Mouse (Mus musculus): Measurements from ENCODE around the gene Ube2o. TPM values are rescaled to one million over a fixed set of nuclear protein-coding genes. Genes with fewer than 3 reads are reported as not detected.
A peak's percentile ranks its signal among the peaks of the same experiment; 100 is the strongest.

Ube2o gene
- polyA plus RNA-seq, 1 experiment from 2014 or later: 8.9 TPM

DNA sequence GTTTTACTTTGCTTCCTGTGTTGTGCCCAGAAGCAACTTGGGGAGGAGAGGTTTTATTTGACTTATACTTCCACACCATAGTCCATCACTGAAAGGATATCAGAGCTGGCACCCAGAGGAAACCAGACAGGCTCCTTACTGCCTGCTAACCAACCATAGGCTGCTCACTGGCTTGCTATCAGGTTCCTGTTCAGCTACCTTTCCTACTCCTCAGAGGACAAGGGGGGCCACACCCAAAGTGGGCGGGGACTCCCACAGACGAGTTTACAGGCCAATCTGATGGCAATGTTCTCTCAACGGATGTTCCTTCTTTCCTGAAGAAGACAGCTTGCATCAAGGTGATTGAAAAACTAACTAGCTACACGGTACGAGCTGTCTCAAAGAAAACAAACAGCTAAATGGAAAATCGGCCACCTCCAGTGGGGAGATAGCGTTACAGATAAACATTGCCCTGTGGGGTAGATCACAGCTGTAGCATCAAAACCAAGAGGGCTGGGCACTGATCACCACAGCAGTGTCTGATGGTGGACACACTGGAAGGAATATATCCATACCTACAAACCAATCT lies 69.9 kb downstream of the Ube2o start:
- 66% methylated on average over 7 of the region's 7 CpGs for WGBS
- Histone ChIP-seq H3K4me1 (replicated peaks) (peaks cover 8% of the 10 kb centered on the region; the same call in 1 of the 2 replicates), H3K4me3 (no peak overlapping the region), H3K27ac (no peak overlapping the region), H3K27me3 (ENCODE audit: insufficient read depth, poor library complexity, severe bottlenecking) (peaks cover 20% of the 10 kb centered on the region), H3K9me3 (no peaks in the 10 kb centered on the region), H3K36me3 (no peaks in the 10 kb centered on the region)
- DNase-seq (ENCODE audit: low spot score): no peak

DNA sequence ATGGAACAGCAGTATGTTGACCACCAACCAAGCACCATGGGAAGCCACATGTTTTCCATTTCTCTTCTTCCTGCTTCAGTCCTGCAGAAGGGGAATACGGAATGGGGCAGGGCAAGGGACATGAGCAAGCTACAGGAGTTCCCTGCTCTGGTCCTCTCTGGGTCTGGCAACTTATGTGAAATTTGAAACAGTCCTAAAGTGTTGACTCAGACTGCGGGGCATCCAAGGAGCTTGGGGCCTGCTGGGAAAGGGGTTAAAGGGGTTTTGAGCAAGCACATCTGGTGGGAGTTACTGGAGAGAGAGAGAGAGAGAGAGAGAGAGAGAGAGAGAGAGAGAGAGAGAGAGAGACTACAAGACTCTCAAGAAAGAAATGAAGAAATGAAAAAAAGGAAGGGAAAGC lies 72.6 kb downstream of the Ube2o start:
- H3K4me3 ChIP-seq: no peak overlapping the region
- H3K9me3 ChIP-seq: no peaks in the 10 kb centered on the region
- H3K4me1 ChIP-seq (replicated peaks): no peaks in the 10 kb centered on the region; the same call in 1 of the 2 replicates
- 63% methylated on average over 2 of the region's 2 CpGs for WGBS
- H3K27me3 ChIP-seq (ENCODE audit: insufficient read depth, poor library complexity, severe bottlenecking): no peaks in the 10 kb centered on the region; the same call in 1 of the 2 replicates
- H3K36me3 ChIP-seq: no peaks in the 10 kb centered on the region
- DNase-seq (ENCODE audit: low spot score): peak; percentile 36
- H3K27ac ChIP-seq: no peak overlapping the region

DNA sequence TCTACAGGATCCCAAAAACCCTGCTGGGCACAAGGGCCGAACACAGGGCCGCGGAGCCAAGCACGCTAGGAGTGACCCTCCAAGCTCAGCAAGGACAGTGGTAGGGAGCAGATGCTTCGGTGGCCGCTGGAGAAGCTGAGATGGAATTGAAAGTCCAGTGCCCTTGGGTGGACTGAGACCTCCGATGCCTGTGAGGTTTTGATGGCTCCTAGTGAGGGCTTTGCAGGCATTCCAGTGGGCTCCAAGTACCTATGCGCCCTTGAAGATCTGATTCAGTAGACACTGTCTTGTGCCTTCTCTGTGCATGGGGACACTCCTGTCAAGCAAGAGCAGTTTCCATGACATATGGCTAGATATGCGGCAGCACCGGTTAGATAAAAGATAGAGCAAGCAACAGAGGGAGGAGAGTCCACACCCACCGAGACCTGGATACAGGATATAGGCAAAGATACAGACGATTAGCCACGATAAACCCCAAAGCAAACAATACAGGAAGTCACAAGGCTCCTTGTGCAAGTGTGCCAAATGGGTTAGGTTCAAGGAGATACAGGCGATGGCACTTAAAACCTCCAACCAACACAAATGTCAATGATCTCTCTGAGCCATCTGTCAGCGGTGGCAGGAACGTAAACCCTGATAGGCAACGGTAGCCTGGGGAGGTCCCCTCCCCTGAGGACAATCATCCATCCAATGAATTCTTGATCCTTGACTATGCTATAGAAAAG lies 74.9 kb downstream of the Ube2o start:
- Histone ChIP-seq H3K27ac (no peak overlapping the region), H3K27me3 (ENCODE audit: insufficient read depth, poor library complexity, severe bottlenecking) (no peaks in the 10 kb centered on the region; the same call in 1 of the 2 replicates), H3K9me3 (no peaks in the 10 kb centered on the region), H3K36me3 (no peaks in the 10 kb centered on the region), H3K4me1 (replicated peaks) (peaks cover 2% of the 10 kb centered on the region), H3K4me3 (no peak overlapping the region)
- no peak for DNase-seq (ENCODE audit: low spot score)
- 85% methylated on average over 17 of the region's 17 CpGs for WGBS

DNA sequence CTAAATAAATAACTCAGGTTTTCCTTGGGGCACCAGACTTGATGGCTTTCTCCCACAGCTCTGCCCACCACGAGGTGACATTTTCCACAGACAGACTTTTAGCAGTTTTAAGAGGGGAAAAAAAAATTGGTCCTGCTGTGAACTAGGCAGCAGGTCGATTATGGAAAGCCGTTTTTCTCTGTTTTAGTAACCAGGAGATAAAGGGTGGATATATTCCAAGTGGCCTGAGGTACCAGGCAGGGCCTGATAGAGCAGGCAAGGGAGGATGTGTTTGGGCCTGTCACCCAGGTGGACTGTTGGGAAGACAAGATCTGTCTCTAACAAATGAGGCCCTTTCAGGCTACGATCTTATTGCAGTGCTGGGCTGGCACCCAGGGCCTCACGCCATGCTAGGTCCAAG lies 75.7 kb downstream of the Ube2o start:
- Histone ChIP-seq H3K4me1 (replicated peaks) (peaks cover 6% of the 10 kb centered on the region), H3K4me3 (no peak overlapping the region), H3K27ac (no peak overlapping the region), H3K9me3 (no peaks in the 10 kb centered on the region), H3K36me3 (no peaks in the 10 kb centered on the region), H3K27me3 (ENCODE audit: insufficient read depth, poor library complexity, severe bottlenecking) (no peaks in the 10 kb centered on the region; the same call in 1 of the 2 replicates)
- DNase-seq (ENCODE audit: low spot score): no peak
- 73% methylated on average over 5 of the region's 5 CpGs for WGBS

DNA sequence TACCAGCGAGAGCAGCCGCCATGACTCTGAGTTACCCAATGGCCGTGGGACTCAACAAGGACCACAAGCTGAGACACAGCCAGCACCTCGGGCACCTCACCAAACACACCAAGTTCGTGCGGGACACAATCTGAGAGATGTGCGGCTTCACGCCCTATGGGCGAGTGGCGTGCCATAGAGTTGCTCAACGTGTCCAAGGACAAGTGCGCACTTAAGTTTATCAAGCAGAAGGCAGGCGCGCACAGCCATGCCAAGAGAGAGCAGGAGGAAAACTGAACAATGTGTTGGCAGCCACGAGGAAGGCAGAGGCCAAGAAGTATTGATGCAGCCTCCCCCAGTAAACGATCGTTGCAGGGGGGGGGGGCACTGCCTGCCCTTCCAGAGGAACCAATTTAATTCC lies 76.7 kb downstream of the Ube2o start:
- Histone ChIP-seq H3K4me1 (replicated peaks) (peaks cover 6% of the 10 kb centered on the region), H3K9me3 (no peaks in the 10 kb centered on the region), H3K36me3 (no peaks in the 10 kb centered on the region), H3K27me3 (ENCODE audit: insufficient read depth, poor library complexity, severe bottlenecking) (no peaks in the 10 kb centered on the region; the same call in 1 of the 2 replicates), H3K4me3 (no peak overlapping the region), H3K27ac (no peak overlapping the region)
- WGBS: 92% methylated on average over 17 of the region's 17 CpGs
- no peak for DNase-seq (ENCODE audit: low spot score)

DNA sequence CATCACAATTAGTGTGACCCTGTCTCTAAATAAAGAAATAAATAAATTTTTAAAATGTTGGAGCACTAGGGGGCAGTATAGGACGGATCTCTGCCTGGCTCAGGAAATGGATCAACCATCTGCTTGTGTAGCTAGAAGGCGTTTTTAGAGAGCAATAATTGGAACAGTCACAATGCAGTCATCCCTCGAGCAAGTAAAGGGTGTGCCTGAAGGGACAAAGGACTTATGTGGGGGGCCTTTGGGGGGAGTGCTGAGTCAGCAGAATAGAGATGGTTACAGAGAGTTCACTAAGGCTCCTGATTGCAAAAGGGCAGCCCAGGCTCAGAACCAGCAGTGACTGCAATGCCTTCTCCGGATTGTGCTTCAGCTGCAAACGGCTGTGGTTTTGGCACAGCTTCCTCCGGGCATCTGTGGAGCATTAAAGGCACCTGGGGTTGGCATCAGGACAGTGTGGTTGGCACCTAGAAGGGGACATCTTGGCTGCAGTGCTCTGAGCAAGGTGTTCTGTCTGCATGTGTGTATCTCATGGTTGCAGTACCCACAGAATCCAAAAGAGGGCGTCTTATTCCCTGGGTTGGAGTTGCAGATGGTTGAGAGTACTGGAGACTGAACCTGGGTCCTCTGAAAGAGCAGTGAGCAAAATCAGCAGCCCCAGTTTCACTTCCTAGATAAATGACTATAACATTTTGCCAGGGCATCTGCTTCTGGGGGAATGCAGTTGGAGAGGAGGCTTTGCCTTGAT lies 80.1 kb downstream of the Ube2o start:
- 31% methylated on average over 7 of the region's 7 CpGs for WGBS
- Histone ChIP-seq H3K27ac (peak overlapping the region; percentile 59), H3K36me3 (no peaks in the 10 kb centered on the region), H3K9me3 (peaks cover 3% of the 10 kb centered on the region; the same call in 1 of the 2 replicates), H3K4me1 (replicated peaks) (peaks cover 11% of the 10 kb centered on the region), H3K4me3 (no peak overlapping the region), H3K27me3 (ENCODE audit: insufficient read depth, poor library complexity, severe bottlenecking) (no peaks in the 10 kb centered on the region; the same call in 1 of the 2 replicates)
- DNase-seq (ENCODE audit: low spot score): peak; percentile 41

DNA sequence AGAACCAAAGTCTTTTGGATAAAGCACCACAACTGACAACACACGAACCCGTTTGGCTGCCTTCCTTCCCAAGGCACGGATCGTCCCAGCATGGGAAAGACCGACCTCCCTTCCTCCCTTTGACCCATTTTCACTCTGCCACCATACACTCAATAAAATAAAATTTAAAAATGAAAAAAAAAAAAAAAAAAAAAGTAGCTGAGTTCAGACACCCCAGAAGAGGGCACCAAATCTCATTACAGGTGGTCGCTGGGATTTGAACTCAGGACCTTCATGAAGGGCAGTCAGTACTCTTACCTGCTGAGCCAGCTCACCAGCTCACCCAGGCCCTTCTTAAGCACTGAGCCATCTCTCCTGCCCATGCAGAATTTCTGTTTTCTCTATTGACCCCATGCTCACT lies 82.2 kb downstream of the Ube2o start:
- Histone ChIP-seq H3K27ac (no peak overlapping the region), H3K4me1 (replicated peaks) (peaks cover 23% of the 10 kb centered on the region), H3K4me3 (peak overlapping the region; percentile 37; the same call in 1 of the 2 replicates), H3K27me3 (ENCODE audit: insufficient read depth, poor library complexity, severe bottlenecking) (no peaks in the 10 kb centered on the region; the same call in 1 of the 2 replicates), H3K36me3 (no peaks in the 10 kb centered on the region), H3K9me3 (peaks cover 3% of the 10 kb centered on the region; the same call in 1 of the 2 replicates)
- no peak for DNase-seq (ENCODE audit: low spot score)
- 48% methylated on average over 6 of the region's 6 CpGs for WGBS

DNA sequence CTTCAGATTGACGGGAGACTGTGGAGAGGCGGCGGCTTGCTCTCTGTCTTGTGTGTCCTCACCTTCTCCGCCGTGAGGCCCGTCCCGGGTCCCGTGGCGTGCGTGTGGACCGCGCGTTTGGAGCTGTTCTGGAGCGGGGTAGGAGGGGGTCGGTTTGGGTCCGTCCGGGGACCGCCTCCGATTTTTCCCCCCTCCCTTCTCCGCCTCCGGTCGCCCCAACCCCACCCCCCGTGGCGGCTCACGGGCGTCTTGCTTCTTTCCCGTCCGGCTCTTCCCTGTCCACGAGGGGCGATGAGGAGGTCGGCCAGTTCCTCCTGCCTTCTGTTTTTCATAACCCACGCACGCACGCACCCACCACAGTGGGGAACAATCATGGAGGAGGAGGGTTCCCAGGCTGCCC lies 82.7 kb downstream of the Ube2o start:
- 24% methylated on average over 34 of the region's 34 CpGs for WGBS
- peaks cover 25% of the 10 kb centered on the region for H3K4me1 ChIP-seq (replicated peaks)
- no peak for DNase-seq (ENCODE audit: low spot score)
- H3K4me3 ChIP-seq: peak overlapping the region; percentile 37
- no peaks in the 10 kb centered on the region; the same call in 1 of the 2 replicates for H3K27me3 ChIP-seq (ENCODE audit: insufficient read depth, poor library complexity, severe bottlenecking)
- no peaks in the 10 kb centered on the region for H3K36me3 ChIP-seq
- H3K27ac ChIP-seq: 0 out of 2 replicates have a peak overlapping the region, but pooled peaks have one; percentile 37
- peaks cover 3% of the 10 kb centered on the region; the same call in 1 of the 2 replicates for H3K9me3 ChIP-seq

DNA sequence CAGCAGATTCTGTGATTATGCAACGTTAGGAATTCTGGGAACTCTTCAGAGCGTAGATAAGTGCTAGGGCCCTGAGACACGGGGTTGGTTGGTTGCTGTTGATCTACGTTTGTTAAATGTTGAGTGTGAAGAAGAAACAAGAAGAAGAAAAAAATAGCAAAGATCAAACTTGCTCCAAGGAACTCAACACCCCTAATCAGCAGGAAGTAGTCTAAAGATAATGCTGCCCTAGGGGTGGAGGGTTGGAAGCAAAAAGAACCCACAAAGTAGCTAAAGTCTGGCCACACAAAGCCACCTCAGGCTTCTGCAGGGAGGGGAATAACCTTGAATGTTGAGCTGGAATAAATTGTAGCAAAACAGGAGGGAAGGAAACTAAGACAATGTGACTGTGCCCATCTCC lies 83.9 kb downstream of the Ube2o start:
- Histone ChIP-seq H3K4me1 (replicated peaks) (peaks cover 25% of the 10 kb centered on the region), H3K27ac (no peak overlapping the region), H3K27me3 (ENCODE audit: insufficient read depth, poor library complexity, severe bottlenecking) (no peaks in the 10 kb centered on the region; the same call in 1 of the 2 replicates), H3K9me3 (peaks cover 3% of the 10 kb centered on the region; the same call in 1 of the 2 replicates), H3K4me3 (no peak overlapping the region), H3K36me3 (no peaks in the 10 kb centered on the region)
- no peak for DNase-seq (ENCODE audit: low spot score)
- 90% methylated on average over 4 of the region's 4 CpGs for WGBS

DNA sequence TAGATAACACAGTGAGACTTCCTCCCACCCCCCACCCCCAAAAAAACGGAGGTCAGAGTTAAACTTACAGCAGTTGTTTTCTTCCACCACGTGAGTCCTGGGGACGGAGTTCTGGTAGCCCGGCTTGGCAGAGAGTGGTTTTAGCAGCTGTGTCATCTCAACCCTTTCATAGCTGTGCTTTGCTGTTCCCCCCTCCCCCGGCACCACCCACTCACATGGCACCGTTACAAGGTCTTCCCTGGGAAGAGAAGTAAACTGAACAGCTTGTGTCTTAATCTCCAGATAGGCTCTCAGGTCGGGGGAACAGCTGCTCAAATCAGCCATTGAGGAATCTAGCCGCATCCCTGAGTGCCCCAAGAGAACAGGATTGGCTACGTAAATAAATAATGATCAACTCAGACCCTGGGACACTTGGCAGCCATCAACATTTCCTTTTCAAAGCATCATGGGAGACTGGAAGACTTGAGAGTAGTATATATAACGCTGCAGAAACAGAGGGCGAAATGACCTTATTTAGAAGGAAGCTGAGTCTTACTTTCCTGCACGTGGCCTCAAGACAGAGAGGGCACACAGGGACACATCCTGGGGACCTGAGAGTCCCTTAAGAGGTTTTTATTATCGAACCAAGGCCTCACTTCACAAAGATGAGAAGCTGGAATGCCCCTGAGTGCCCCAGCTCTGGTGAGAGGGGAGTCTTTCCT lies 86.6 kb downstream of the Ube2o start:
- peak overlapping the region; percentile 79 for H3K27ac ChIP-seq
- DNase-seq (ENCODE audit: low spot score): peak; percentile 18
- H3K27me3 ChIP-seq (ENCODE audit: insufficient read depth, poor library complexity, severe bottlenecking): no peaks in the 10 kb centered on the region; the same call in 1 of the 2 replicates
- H3K9me3 ChIP-seq: peaks cover 3% of the 10 kb centered on the region; the same call in 1 of the 2 replicates
- H3K36me3 ChIP-seq: no peaks in the 10 kb centered on the region
- WGBS: 60% methylated on average over 13 of the region's 13 CpGs
- no peak overlapping the region for H3K4me3 ChIP-seq
- peaks cover 22% of the 10 kb centered on the region for H3K4me1 ChIP-seq (replicated peaks)

DNA sequence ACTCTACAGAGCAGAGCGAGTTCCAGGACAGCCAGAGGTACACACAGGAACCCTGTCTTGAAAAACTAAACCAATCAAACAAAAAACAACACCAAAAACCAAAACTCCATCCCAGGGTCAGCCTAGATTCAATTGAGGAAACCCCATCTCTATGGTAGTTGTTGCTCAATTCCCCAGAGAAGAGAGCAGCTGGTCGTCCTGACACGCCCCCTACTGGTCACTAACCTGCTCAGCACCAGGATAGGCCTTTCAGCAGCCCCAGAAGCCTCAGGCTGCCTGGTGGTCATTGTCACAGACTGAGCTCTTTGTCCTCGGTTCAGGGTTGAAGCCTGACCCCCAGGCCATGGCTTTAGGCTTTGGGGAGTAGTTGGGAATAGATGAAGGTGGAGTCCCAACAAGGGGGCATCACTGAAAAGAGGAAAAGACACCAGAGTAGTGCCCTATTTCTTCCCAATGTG lies 87.4 kb downstream of the Ube2o start, which contains the start of gene Prpsap1:
Gene Prpsap1, minus strand, starts transcription at position 408 of the 458 bp plus-strand sequence.
- 25% methylated on average over 4 of the region's 4 CpGs for WGBS
- Histone ChIP-seq H3K27ac (peak within 1 kb of the TSS; percentile 79), H3K4me3 (no peak within 1 kb of the TSS), H3K4me1 (replicated peaks) (peaks cover 28% of the 10 kb centered on the region), H3K36me3 (no peaks in the 10 kb centered on the region), H3K27me3 (ENCODE audit: insufficient read depth, poor library complexity, severe bottlenecking) (no peaks in the 10 kb centered on the region; the same call in 1 of the 2 replicates), H3K9me3 (peaks cover 3% of the 10 kb centered on the region; the same call in 1 of the 2 replicates)
- peak; percentile 74 for DNase-seq (ENCODE audit: low spot score)

DNA sequence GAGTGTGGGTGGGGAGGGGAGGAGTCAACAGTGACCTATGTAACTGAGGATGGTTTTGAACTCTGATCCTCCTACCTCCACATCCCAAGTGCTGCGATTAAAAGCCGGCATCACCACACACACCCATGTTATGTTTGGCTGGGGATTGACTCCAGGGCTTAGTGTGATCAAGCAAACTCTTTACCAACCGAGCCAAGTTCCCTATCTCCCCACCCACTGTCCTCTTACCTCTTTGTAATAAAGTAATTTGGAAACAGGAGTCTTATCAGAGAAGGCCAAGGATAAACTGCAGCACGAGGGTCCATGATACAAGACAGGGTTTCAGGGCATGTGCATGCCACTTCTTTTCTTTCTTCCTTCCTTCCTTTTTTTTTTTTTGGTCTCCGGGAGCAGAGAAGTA lies 88.1 kb downstream of the Ube2o start:
- 85% methylated on average over 5 of the region's 5 CpGs for WGBS
- H3K36me3 ChIP-seq: peaks cover 6% of the 10 kb centered on the region
- no peaks in the 10 kb centered on the region; the same call in 1 of the 2 replicates for H3K27me3 ChIP-seq (ENCODE audit: insufficient read depth, poor library complexity, severe bottlenecking)
- peaks cover 2% of the 10 kb centered on the region; the same call in 1 of the 2 replicates for H3K9me3 ChIP-seq
- DNase-seq (ENCODE audit: low spot score): no peak
- H3K27ac ChIP-seq: no peak overlapping the region
- H3K4me3 ChIP-seq: no peak overlapping the region
- peaks cover 25% of the 10 kb centered on the region for H3K4me1 ChIP-seq (replicated peaks)

Measured in hindbrain, embryonic 10.5 days (tissue).